Mouse (Mus musculus): ENCODE results near the gene Eya3.
"Not testable (repeated sequence)": the region's sequence is repeated elsewhere in the genome, so short reads cannot be mapped to it uniquely, and the experiment has no call there.

The Eya3 gene

GRCm38 (mm10) chr4:132649271-132649999 lies 10.6 kb downstream of the Eya3 start:
- no peak for DNase-seq

DNA sequence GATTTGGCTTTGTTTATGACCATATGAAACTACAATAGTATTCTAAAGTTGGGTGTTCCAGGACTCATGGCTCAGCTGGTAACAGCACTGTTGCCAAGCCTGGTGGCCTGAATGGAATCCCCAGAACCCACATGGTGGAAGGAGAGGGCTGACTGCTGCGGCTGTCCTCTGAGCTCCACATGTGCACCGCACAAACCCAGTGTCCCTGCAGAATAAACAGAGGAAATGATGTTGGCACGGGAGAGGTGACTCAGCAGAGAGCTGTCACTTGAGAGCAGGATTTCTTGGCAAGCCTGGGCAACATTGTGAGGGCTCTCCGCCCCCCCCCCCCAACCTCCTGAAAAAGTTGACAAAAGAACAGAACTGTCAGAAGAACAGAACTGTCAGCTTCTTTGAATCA lies 14.1 kb downstream of the Eya3 start:
- DNase-seq = no peak

DNA sequence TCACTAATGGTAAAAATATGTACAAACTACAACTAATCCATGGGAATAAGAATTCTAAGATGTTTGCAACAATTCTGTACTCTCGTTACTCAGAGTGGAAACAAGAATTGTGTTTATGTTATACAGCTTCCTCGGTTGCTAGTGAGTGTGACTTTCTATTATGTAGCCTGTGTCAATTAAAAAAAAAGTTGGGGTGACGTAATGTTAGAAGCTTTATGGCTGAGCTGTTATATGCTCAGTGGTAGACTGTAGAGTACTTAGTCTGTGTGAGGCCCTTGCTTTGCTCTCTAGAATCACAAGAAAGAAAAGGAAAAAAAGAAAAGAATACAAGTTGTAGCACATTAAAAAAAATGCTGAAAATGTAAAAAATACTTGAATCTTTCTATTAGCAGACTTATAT lies 15.0 kb downstream of the Eya3 start:
- DNase-seq = no peak

GRCm38 (mm10) chr4:132655290-132655689 lies 16.5 kb downstream of the Eya3 start:
- no peak for DNase-seq

- no peak for DNase-seq
Observed at GRCm38 (mm10) chr4:132659106-132659505, 20.3 kb downstream of the Eya3 start.

- DNase-seq = no peak
Observed at GRCm38 (mm10) chr4:132672697-132673096, 33.9 kb downstream of the Eya3 start.

DNA sequence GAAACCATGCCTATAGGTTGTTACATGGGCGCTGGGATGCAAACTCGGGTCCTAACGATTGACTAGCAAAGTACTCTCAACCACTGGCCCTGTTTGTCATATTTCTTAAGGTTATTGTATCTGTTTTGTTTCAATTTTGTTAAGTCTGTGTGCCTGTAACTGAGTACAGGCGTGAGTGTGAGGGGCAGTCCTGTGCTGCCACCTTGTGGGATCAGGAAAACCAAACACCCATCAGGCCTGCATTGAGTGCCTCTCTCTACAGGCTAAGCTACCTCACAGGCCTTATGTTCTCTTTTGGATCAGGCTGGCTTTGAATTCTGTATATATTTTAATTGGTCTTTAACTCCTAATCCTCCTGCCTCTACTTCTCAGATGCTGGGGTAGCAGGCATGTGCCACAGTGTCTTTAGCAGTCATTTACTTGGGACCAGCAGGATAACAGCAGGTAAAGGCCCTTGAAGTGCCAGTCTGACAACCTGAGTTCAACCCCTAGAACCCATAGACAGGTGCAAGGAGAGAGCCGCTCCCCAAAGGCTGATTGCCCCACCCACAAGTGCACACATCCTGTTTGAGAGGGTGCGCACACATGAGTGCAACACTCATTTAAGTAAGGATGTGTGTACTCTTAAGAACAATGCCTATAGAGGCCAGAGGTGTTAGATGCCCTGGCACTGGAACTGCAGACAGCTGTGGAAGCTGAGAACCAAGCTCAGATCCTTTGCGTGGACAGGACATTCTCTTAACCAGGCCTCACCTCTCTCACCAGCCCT lies 38.2 kb downstream of the Eya3 start:
- DNase-seq = peak in 1 of 2 experiments; percentile 28

- DNase-seq = no peak
Observed at GRCm38 (mm10) chr4:132689634-132690033, 50.8 kb downstream of the Eya3 start.

- no peak for DNase-seq
Observed at GRCm38 (mm10) chr4:132693366-132693765, 54.6 kb downstream of the Eya3 start.

DNA sequence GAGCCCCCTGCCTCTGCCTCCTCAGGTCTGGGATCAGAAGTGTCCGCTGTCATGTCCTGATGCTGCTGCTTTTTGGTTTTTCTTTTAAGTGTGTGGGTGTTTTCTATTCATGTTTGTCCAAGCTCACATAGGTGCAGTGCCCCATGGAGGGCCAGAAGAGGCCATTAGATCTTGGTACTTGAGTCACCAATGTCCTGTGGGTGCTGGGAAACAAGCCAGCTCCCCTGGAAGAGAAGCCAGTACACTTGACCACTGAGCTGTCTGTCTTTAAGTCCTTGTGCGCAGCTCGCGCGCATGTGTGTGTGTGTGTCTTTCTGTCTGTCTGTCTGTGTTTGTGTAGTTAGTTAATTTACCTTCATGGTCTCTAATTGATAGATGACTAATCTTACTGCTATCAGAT lies 63.3 kb downstream of the Eya3 start:
- DNase-seq = no peak

DNA sequence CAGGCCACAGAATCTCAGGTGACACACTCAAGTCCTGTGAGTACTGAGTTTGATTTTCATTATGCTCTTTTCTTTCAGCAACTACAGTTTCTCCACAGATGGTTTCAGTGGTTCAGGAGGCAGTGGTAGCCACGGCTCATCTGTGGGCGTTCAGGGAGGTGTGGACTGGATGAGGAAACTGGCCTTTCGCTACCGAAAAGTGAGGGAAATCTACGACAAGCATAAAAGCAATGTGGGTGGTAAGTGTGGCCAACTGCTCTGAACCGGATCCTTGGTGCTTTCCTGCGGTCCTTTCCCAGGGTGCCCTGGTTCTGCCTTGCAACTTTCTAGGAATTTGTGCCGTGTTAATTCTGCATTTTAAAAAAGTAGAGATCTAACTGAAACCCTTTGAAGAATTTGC lies 68.1 kb downstream of the Eya3 start:
- DNase-seq = no peak

DNA sequence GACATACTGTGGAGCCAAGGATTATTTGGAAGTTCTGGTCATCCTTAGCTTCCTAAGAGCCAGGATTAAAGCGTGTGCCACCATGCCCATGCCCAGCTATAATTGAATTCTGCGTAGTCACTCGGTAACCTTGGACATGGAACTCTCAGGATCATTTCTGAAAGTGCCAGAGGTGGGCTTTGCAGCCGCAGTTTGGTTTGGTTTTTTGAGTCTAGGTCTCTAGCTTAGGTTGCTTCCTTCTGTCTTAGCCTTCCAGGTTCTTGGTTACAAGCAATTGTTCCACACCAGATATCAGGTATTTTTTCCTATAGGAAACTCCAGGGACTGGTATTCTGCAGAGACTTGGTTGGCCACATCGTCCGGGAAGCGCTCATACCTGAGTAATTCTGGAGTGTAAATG lies 74.4 kb downstream of the Eya3 start:
- DNase-seq = no peak

- no peak for DNase-seq
Observed at GRCm38 (mm10) chr4:132718251-132718650, 79.5 kb downstream of the Eya3 start.

DNA sequence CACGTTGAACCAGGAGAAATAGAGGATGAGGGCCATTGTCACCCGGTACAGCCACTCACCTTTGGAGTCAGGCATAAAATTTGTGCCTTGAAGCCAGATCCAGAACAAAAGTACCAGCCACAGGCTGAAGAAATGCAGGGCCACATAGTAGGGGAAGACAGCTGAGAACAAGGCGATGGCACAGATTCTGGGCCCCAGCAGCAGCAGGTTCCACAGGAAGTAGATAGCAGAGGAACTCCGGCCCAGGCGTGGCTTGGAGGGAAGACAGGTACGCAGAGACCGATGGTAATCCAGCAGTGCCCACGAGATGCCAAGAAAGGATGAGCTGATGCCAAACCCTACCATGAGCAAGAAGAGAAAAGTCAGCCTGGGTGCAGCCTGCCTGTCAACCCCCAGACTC lies 89.4 kb downstream of the Eya3 start:
- no peak for DNase-seq

GRCm38 (mm10) chr4:132731616-132732015 lies 92.8 kb downstream of the Eya3 start:
- DNase-seq = no peak

GRCm38 (mm10) chr4:132732148-132732684 lies 93.4 kb downstream of the Eya3 start, which contains the start of gene Xkr8:
TSS of gene Xkr8 (minus strand) at chr4:132732546.
- DNase-seq = peak; percentile 89 to 97

DNA sequence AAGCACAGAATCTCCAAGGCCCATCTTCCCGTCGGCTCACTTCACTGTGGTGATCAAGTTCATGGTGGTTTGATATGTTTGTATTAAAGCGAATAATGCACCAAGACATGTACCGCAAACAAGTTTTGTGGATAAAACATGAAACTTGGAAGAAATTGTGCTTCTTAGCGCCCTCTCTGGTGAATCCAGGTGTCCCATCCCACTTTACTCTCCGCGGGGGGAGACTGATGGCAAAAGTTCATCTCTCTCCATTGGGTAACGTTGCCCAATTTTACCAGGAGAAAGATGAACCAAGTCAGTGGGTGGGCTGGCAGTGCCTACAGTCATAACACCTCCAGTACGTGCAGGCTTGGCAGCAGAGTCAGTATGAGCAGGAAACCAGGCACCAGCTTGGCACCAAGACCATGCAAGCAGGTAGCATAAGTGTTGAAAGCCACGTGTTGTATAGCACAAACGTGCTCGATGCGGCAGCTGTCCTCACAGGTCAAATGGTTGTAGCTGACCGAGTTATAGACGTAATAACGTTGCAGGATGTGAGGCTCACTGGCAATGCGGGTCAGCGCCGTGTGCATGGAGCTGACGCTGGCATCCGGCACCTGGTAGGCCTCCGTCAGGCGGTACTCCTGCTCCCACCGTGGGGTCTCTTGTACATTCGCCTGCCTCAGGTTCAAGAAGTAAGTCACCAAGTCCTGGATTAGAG lies 94.4 kb downstream of the Eya3 start:
- no peak for DNase-seq

GRCm38 (mm10) chr4:132734766-132735165 lies 96.0 kb downstream of the Eya3 start:
- no peak for DNase-seq

- DNase-seq = no peak
Observed at GRCm38 (mm10) chr4:132735389-132735788, 96.6 kb downstream of the Eya3 start.

DNA sequence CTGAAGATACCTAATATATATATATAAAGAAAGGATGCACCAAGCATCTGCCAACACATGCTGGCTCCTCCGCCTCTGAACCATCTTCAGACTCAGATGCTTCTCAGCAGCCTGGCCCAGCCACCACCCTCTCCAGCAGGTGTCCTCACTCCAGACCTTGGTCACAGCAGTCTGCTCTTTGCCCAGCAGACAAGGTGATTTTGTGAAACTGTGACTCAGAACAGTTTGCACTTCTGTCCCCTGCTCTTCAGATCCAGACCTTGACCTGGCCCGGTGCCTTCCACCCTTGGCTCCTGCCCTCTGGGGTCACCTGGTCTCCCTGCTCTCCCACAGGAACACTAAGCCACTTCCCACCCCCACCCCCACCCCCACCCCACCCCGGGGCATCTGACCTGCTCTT lies 97.1 kb downstream of the Eya3 start:
- DNase-seq = no peak

GRCm38 (mm10) chr4:132737154-132737553 lies 98.4 kb downstream of the Eya3 start:
- not testable (repeated sequence) for DNase-seq

DNA sequence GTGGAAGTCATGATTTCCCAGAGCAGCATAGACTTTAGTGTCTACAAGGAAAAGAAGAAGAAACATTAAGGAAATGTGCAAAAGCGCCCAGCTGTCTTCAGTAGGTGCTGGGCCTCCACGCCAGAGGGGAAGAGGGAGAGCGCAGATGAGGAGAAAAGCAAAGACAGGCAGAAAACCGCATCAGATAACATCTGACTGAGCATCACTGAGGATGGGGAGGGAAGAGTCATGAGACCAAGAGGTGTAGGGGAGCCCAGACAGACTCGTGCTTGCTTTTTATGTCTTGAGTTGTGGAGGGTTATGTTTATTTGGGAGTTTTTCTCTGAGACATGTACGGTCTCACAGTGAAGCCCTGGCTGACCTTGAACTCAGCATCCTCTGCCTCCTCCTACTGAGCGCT lies 102.7 kb downstream of the Eya3 start:
- DNase-seq = no peak
